Mouse (Mus musculus): ENCODE data around the gene N4bp1. TPM values are rescaled to one million over a fixed set of nuclear protein-coding genes. Genes with fewer than 3 reads are reported as not detected.
A peak's percentile ranks its signal among the peaks of the same experiment; 100 is the strongest.

N4bp1 gene
- total RNA-seq (2017) = 81.9 and 82.2 TPM in 2 replicates

- ATAC-seq (ENCODE audit: extremely low read depth, insufficient number of reproducible peaks, low FRiP score, poor library complexity, severe bottlenecking) = peak; percentile 83
Observed at GRCm38 (mm10) chr8:86884489-86885463, at the start of gene N4bp1. Gene N4bp1, minus strand, starts transcription at chr8:86885258.

DNA sequence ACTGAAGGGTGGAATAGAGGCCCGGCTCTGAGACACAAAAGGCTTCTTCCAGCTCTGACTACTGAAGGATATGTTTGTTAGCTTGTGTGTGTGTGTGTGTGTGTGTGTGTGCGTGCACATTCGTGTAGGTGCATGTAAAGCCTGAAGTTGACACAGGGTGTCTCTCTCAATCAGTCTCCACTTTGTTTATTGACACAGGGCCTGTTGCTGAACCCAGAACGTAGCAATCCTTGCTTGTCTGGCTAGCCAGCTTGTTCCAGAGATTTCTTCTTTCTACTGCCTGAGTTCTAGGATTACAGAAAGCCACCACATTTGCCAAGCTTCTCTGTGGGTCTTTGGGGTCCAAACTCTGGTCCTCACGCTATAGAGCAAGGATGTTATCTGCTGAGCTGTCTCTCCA lies 49.8 kb upstream of the N4bp1 start:
- ATAC-seq (ENCODE audit: extremely low read depth, insufficient number of reproducible peaks, low FRiP score, poor library complexity, severe bottlenecking) = no peak

DNA sequence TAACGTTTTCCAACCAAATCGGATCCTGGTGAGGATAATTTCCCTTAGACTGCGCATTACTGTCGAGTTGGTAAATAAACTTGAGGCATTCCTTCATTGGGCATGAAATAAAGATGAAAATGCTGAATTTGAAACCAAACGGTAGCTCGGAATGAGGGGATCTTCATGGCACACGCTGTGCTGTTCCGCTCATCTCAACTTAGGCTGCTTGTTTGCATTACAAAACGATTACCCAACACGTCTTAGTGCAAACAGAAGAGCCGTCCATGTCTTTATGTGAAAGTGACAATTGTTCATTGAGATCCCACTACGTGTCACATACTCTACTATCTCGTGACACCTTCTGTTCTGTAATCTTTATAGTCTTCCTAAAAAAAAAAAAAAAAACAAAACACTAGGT lies 49.3 kb upstream of the N4bp1 start:
- no peak for ATAC-seq (ENCODE audit: extremely low read depth, insufficient number of reproducible peaks, low FRiP score, poor library complexity, severe bottlenecking)

GRCm38 (mm10) chr8:86933898-86934297 lies 48.8 kb upstream of the N4bp1 start:
- ATAC-seq (ENCODE audit: extremely low read depth, insufficient number of reproducible peaks, low FRiP score, poor library complexity, severe bottlenecking) = no peak

DNA sequence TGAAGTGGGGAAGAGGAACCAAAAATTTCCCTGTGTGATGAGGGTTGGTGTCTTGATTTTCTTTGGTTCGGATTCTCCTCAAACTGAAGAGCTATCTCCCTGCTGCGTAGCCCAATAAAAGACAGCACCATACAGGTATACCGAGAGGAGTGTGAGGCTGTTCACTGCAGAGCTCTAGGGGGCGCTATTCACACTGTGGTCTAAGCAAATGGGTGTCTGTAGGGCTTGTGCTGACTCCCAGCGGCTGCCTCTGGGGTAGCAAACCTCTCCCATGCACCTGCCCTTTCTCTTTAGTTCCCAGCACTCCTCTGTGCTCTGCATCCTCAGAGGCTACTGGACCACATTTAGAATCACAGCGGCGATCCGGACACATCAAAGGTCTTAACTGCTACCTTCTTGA lies 41.2 kb upstream of the N4bp1 start:
- no peak for ATAC-seq (ENCODE audit: extremely low read depth, insufficient number of reproducible peaks, low FRiP score, poor library complexity, severe bottlenecking)

DNA sequence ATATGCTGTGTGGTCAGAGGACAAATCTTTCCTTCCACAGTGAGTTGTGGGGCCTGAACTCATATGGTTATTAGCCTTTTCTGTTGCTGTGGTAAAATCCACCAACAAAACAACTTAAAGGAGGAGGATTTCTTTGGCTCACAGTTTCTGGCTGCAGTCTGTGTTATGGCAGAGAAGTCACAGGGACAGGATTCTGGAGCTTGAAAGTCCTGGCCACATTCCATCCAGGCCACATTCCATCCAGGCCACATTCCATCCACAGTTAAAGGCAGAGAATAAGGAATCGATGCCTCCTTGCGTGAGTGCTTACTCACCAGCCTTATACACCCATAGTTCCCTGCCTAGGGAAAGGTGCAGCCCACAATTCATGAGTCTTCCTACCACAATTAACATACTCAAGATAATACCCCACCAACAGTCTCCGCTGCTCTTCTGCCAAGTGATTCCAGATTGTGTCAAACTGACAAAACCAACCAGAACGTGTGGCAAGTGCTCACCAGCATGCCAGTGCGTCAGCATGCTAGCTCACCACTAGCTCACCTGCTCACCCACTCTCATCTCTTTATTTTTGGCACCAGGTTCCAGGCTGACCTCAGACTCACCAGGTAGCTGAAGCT lies 38.3 kb upstream of the N4bp1 start:
- no peak for ATAC-seq (ENCODE audit: extremely low read depth, insufficient number of reproducible peaks, low FRiP score, poor library complexity, severe bottlenecking)

- no peak for ATAC-seq (ENCODE audit: extremely low read depth, insufficient number of reproducible peaks, low FRiP score, poor library complexity, severe bottlenecking)
Observed at GRCm38 (mm10) chr8:86922673-86923072, 37.6 kb upstream of the N4bp1 start.

- no peak for ATAC-seq (ENCODE audit: extremely low read depth, insufficient number of reproducible peaks, low FRiP score, poor library complexity, severe bottlenecking)
Observed at GRCm38 (mm10) chr8:86922141-86922540, 37.1 kb upstream of the N4bp1 start.

GRCm38 (mm10) chr8:86920996-86921395 lies 35.9 kb upstream of the N4bp1 start:
- ATAC-seq (ENCODE audit: extremely low read depth, insufficient number of reproducible peaks, low FRiP score, poor library complexity, severe bottlenecking) = no peak

GRCm38 (mm10) chr8:86920455-86920854 lies 35.4 kb upstream of the N4bp1 start:
- ATAC-seq (ENCODE audit: extremely low read depth, insufficient number of reproducible peaks, low FRiP score, poor library complexity, severe bottlenecking) = no peak

GRCm38 (mm10) chr8:86920024-86920423 lies 35.0 kb upstream of the N4bp1 start:
- no peak for ATAC-seq (ENCODE audit: extremely low read depth, insufficient number of reproducible peaks, low FRiP score, poor library complexity, severe bottlenecking)

DNA sequence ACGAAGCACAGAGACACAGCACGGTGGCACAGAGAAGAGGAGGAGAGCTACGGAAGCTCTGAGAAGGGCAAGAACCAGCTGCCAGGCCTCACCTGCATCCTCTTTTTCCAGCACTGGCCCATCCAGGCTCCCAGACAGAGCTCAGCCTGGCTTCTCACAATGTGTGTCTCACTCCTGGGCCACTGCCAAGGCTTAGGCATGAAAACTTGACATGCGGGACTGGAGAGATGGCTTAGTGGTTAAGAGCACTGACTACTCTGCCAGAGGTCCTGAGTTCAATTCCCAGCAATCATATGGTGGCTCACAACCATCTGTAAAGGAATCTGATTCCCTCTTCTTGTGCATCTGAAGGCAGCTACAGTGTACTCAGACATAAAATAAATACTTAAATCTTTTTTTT lies 34.2 kb upstream of the N4bp1 start:
- ATAC-seq (ENCODE audit: extremely low read depth, insufficient number of reproducible peaks, low FRiP score, poor library complexity, severe bottlenecking) = no peak

DNA sequence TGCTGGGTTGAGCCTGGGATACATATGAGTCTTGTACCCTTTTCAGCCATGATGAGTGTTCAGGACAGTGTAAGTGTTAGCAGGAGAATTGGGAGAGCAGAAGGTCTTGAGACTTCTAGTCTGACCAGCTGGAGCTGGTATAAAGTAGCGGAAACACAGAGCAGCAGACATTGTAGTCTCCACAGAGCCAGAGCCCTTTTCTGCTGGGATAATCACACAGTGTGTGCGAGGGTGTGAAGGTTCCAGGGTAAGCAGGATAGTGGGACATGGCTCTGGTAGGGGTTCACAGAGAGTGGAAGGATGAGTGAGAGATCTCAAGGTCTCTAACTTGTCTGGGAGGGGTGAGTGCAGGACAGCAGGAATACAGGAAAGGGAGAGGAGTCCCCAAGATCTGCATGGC lies 33.0 kb upstream of the N4bp1 start:
- no peak for ATAC-seq (ENCODE audit: extremely low read depth, insufficient number of reproducible peaks, low FRiP score, poor library complexity, severe bottlenecking)

DNA sequence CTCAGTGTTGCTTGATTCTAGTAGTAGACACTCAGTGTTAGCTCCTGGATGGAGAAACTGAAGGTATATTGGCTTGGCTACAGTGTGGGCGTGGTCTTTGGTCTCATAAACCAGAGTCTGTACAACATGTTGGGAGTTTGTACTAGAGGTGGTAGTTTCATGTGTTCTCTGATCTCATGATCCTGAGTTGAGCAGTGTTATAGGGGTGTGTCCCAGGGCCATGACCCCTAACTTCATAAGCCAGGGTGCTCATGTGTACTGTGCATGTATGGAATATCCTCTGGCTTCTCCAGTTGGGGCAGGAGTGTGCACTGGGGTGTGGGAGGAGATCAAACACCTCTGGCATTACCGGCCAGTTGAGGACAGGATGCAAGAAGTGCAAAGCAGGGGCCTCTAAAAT lies 32.6 kb upstream of the N4bp1 start:
- no peak for ATAC-seq (ENCODE audit: extremely low read depth, insufficient number of reproducible peaks, low FRiP score, poor library complexity, severe bottlenecking)

DNA sequence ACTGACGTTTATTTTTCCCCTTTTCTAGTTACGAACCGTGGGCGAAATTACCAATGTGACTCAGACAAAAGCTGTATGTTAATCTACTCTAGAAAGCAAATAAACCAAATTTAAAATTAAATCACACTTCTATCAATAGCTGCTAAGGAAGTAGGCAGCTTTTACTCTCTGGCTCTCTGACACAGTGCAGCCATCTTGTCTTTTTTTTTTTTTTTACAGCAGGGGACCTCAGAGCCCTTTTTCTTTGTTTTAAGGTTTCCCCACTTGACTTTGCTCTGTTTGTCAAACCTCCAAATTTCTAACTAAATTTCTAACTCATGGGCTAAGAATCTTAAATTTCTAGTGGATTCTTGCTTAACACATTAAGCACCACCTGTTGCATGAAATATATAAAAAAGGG lies 31.3 kb upstream of the N4bp1 start:
- no peak for ATAC-seq (ENCODE audit: extremely low read depth, insufficient number of reproducible peaks, low FRiP score, poor library complexity, severe bottlenecking)

- ATAC-seq (ENCODE audit: extremely low read depth, insufficient number of reproducible peaks, low FRiP score, poor library complexity, severe bottlenecking) = peak; percentile 53; the same call in 1 of the 2 replicates
Observed at GRCm38 (mm10) chr8:86911136-86911535, 26.1 kb upstream of the N4bp1 start.

DNA sequence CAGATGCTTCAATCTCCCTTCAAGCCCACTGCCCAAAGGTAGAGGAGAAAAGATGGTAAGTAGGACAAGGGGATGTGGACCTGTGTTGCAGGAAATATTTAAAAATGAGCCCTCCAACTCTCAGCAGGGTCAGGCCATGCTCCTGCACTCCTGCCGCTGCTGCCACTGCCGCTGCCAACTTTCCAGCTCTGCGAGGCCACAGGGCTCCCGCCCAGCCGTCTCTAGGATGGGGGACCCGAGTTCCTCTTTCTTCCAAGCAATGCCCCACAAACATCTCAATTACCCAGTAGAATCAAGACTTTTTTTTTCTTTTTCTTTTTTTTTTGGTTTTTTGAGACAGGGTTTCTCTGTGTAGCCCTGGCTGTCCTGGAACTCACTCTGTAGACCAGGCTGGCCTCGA lies 25.2 kb upstream of the N4bp1 start:
- no peak for ATAC-seq (ENCODE audit: extremely low read depth, insufficient number of reproducible peaks, low FRiP score, poor library complexity, severe bottlenecking)

GRCm38 (mm10) chr8:86908536-86908935 lies 23.5 kb upstream of the N4bp1 start:
- peak; percentile 83 for ATAC-seq (ENCODE audit: extremely low read depth, insufficient number of reproducible peaks, low FRiP score, poor library complexity, severe bottlenecking)

DNA sequence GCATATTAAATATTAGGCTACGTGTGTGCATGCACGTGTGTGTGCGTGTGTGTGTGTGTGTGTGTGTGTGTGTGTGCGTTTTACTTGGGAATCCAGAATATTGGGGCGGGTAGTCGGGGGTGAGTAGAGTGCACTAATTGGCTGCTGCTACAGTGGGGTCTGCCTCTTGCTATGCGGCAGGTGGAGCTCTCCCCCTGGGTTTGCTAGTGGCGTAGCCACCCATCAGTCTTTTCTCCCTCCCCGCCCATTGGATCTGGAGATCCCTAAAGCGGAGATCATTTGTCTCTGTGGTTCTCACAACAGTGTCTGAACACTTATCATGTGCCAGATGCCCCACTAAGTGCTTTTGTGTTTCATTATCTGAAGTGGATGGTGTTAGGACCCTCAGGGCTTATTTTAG lies 19.9 kb upstream of the N4bp1 start:
- ATAC-seq (ENCODE audit: extremely low read depth, insufficient number of reproducible peaks, low FRiP score, poor library complexity, severe bottlenecking) = no peak

DNA sequence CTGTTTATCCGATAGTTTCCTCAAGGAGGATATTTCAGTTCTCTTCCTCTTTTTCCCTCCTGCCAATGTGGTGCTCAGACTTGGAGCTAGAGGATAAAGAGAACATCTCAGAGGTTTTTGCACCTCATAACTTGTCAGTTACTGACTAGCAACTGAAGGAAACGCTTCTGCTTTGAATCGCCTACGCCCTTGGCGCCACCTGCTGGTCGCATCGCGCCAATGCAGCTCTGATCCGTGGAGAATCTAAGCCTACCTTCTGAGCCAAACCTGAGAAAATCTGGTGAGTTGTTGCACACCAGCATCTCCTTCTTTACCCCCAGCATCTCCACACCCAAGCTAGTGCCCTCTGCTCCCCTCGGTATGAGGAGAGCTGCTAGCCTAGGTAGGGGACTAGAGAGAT lies 18.0 kb upstream of the N4bp1 start:
- peak; percentile 93 for ATAC-seq (ENCODE audit: extremely low read depth, insufficient number of reproducible peaks, low FRiP score, poor library complexity, severe bottlenecking)
